Mouse (Mus musculus): Measurements from ENCODE around the gene Magohb. TPM values are rescaled to one million over a fixed set of nuclear protein-coding genes. Genes with fewer than 3 reads are reported as not detected.
"Not testable (repeated sequence)": the region's sequence is repeated elsewhere in the genome, so short reads cannot be mapped to it uniquely, and the experiment has no call there.

Magohb gene
- polyA plus RNA-seq, 1 experiment = 0.44 TPM

DNA sequence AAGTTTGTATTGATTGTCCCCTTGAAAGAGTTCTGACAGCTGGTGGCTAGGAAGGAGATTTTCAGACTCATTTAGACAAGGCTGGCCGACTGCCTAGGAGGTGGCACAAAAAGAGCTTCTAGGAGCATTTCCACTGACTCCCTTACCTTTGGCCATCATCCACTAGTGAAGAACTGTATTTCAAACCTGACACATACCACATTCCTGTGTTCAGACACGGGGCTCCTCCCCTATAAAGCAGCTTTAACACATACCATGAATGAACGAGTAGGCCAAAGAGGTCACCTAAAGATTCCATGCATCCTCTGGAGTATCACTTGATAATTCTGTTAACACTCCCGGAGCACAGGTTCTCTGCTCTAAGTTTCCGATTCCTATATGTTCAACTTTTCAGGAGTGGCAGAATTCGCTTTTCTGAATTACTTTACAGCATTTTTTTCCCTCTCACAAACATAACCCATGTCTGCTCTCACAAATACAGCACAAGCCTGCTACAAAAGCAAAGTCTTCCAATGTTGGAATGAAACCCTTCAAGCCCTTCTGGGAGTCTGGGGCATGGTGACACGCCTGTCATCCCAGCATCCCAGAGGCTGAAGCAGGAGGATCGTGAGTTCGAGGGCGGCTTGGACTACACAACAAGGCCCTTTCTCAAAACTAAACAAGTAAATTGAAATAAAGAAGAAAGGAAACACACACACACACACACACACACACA, 611 bp downstream of the Magohb start:
- H3K27ac ChIP-seq (ENCODE audit: insufficient read depth, low read length) = no peak overlapping the region
- peak overlapping the region; percentile 81 for H3K4me3 ChIP-seq (ENCODE audit: extremely low read depth, insufficient read depth, insufficient read length)
- 0 out of 2 replicates have a peak, but pooled peaks cover 2% of the 10 kb centered on the region for H3K4me1 ChIP-seq (ENCODE audit: control insufficient read depth, insufficient read depth, insufficient read length)
- H3K27me3 ChIP-seq (ENCODE audit: control insufficient read depth, insufficient read depth, low read length) = no peaks in the 10 kb centered on the region
- DNase-seq (ENCODE audit: low read depth in 1 of 2, low spot score in 2 of 2) = no peak
- 20% methylated on average over 10 of the region's 10 CpGs for WGBS
- TF ChIP-seq CTCF (IDR thresholded peaks at IDR 0.05; ENCODE audit: extremely low read depth, insufficient read depth, insufficient read length, insufficient replicate concordance) = no peak
- no peak for TF ChIP-seq POLR2A (IDR thresholded peaks at IDR 0.05; ENCODE audit: low read depth, low read length)
- H3K36me3 ChIP-seq (ENCODE audit: control insufficient read depth, insufficient read depth, low read length) = peaks cover 5% of the 10 kb centered on the region; the same call in 1 of the 2 replicates

DNA sequence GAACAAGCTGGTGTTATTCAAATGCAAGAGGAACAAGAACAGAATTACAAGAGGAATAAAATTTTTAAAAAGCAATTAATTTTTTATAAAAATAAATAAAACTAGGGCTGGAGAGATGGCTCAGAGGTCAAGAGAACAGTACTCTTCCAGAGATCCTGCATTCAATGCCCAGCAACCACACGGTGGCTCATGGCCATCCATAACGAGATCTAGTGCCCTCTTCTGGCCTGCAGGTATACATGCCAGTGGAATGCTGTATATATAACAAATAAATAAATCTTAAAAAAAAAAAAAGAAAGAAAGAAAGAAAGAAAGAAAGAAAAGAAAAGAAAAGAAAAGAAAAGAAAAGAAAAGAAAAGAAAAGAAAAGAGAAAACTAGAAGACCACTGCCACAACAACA, 2.6 kb downstream of the Magohb start:
- H3K36me3 ChIP-seq (ENCODE audit: control insufficient read depth, insufficient read depth, low read length) = peaks cover 6% of the 10 kb centered on the region; the same call in 1 of the 2 replicates
- TF ChIP-seq POLR2A (IDR thresholded peaks at IDR 0.05; ENCODE audit: low read depth, low read length) (no peak), CTCF (IDR thresholded peaks at IDR 0.05; ENCODE audit: extremely low read depth, insufficient read depth, insufficient read length, insufficient replicate concordance) (peak; percentile 21; the same call in 1 of the 2 replicates)
- no peak overlapping the region for H3K4me3 ChIP-seq (ENCODE audit: extremely low read depth, insufficient read depth, insufficient read length)
- 7% methylated on average over 2 of the region's 2 CpGs for WGBS
- peak in 1 of 2 experiments; percentile 35 for DNase-seq (ENCODE audit: low read depth in 1 of 2, low spot score in 2 of 2)
- H3K27ac ChIP-seq (ENCODE audit: insufficient read depth, low read length) = no peak overlapping the region
- 0 out of 2 replicates have a peak, but pooled peaks cover 2% of the 10 kb centered on the region for H3K4me1 ChIP-seq (ENCODE audit: control insufficient read depth, insufficient read depth, insufficient read length)
- H3K27me3 ChIP-seq (ENCODE audit: control insufficient read depth, insufficient read depth, low read length) = no peaks in the 10 kb centered on the region

DNA sequence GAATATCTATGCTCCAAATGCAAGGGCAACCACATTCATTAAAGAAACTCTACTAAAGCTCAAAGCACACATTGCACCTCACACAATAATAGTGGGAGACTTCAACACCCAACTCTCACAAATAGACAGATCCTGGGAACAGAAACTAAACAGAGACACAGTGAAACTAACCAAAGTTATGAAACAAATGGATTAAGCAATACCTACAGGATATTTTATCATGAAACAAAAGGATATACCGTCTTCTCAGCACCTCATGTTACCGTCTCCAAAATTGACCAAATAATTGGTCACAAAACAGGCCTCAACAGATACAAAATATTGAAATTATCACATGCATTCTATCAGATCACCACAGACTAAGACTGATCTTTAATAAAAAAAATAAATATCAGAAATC, 14.9 kb downstream of the Magohb start:
- not testable (repeated sequence) for H3K27me3 ChIP-seq (ENCODE audit: control insufficient read depth, insufficient read depth, low read length); DNase-seq (ENCODE audit: low read depth in 1 of 2, low spot score in 2 of 2); H3K4me3 ChIP-seq (ENCODE audit: extremely low read depth, insufficient read depth, insufficient read length); H3K4me1 ChIP-seq (ENCODE audit: control insufficient read depth, insufficient read depth, insufficient read length); H3K27ac ChIP-seq (ENCODE audit: insufficient read depth, low read length); H3K36me3 ChIP-seq (ENCODE audit: control insufficient read depth, insufficient read depth, low read length)
- WGBS = 85% methylated on average over 2 of the region's 2 CpGs

- Histone ChIP-seq H3K4me3 (ENCODE audit: extremely low read depth, insufficient read depth, insufficient read length) (no peak overlapping the region), H3K27ac (ENCODE audit: insufficient read depth, low read length) (no peak overlapping the region), H3K4me1 (ENCODE audit: control insufficient read depth, insufficient read depth, insufficient read length) (no peaks in the 10 kb centered on the region), H3K27me3 (ENCODE audit: control insufficient read depth, insufficient read depth, low read length) (no peaks in the 10 kb centered on the region), H3K36me3 (ENCODE audit: control insufficient read depth, insufficient read depth, low read length) (peaks cover 2% of the 10 kb centered on the region; the same call in 1 of the 2 replicates)
- DNase-seq (ENCODE audit: low read depth in 1 of 2, low spot score in 2 of 2) = no peak
- WGBS = 70% methylated on average over 4 of the region's 4 CpGs
- TF ChIP-seq CTCF (IDR thresholded peaks at IDR 0.05; ENCODE audit: extremely low read depth, insufficient read depth, insufficient read length, insufficient replicate concordance) (no peak), POLR2A (IDR thresholded peaks at IDR 0.05; ENCODE audit: low read depth, low read length) (no peak)
Measured at GRCm38 (mm10) chr6:131276659-131277058, 16.4 kb downstream of the Magohb start.

DNA sequence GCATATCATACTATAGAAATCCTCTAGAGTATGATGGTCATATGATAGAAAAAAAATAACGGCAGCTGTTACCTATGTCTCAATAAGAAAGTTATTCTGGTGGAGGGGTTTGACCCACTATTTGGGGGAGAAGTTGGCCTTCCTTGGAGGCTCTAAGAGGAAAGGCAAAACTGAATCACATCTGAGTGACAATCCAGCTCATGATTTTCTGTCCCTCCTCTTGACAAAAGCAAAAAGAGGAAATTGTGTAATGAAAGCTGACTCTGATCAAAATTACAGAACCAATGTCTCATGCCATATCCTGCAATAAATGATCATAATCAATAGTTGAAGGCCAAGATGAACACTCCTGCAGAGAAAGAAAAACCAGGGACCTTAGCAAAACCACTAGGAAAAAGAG, 20.7 kb downstream of the Magohb start:
- TF ChIP-seq POLR2A (IDR thresholded peaks at IDR 0.05; ENCODE audit: low read depth, low read length) (no peak), CTCF (IDR thresholded peaks at IDR 0.05; ENCODE audit: extremely low read depth, insufficient read depth, insufficient read length, insufficient replicate concordance) (no peak)
- Histone ChIP-seq H3K4me3 (ENCODE audit: extremely low read depth, insufficient read depth, insufficient read length) (no peak overlapping the region), H3K27ac (ENCODE audit: insufficient read depth, low read length) (no peak overlapping the region), H3K27me3 (ENCODE audit: control insufficient read depth, insufficient read depth, low read length) (no peaks in the 10 kb centered on the region), H3K4me1 (ENCODE audit: control insufficient read depth, insufficient read depth, insufficient read length) (no peaks in the 10 kb centered on the region), H3K36me3 (ENCODE audit: control insufficient read depth, insufficient read depth, low read length) (peaks cover under 1% of the 10 kb centered on the region; the same call in 1 of the 2 replicates)
- 90% methylated on average over 1 of the region's 1 CpGs for WGBS
- no peak for DNase-seq (ENCODE audit: low read depth in 1 of 2, low spot score in 2 of 2)

DNA sequence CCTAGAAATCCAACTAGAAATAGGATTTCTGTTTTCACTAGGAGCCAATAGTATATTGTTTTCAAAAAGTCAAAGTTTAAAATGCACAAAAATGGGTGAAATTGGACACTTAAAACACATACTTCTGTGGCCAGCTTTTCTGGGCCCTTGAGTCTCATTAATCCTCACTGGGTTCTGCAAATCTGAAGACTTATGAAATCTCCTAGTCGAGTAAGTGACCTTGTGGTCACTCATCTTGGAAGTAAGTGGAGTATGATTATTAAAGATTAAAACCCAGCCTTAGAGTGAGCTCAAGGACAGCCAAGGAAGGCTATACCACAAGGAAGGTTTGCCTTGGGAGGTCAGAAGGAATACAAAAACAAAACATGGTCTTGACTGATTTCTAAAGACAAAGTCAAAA, 22.7 kb downstream of the Magohb start:
- Histone ChIP-seq H3K27ac (ENCODE audit: insufficient read depth, low read length) (no peak overlapping the region), H3K4me3 (ENCODE audit: extremely low read depth, insufficient read depth, insufficient read length) (no peak overlapping the region)

DNA sequence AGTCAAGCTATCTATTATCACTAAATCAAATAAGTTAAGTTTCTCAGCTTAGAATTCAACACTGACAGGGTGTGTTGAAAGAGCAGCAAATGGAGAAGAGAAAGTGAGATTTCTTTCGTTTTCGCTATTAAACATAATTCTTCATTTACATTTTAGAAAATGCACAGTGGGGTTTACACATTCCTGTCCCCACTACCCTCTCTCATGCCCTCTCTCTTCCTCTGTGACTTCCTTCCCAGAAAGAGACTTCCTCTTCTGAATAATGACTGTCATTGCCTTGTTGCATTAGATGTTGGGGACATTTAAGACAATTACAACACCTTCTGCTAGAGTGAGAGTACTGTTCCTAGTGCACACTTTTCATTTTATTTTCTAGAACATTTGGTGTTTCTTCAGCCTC, 23.4 kb downstream of the Magohb start:
- WGBS = 40% methylated on average over 2 of the region's 2 CpGs
- TF ChIP-seq POLR2A (IDR thresholded peaks at IDR 0.05; ENCODE audit: low read depth, low read length) = no peak
- TF ChIP-seq CTCF (IDR thresholded peaks at IDR 0.05; ENCODE audit: extremely low read depth, insufficient read depth, insufficient read length, insufficient replicate concordance) = no peak
- no peak for DNase-seq (ENCODE audit: low read depth in 1 of 2, low spot score in 2 of 2)

More for the DNA sequence above, 22.7 kb downstream of the Magohb start:
- H3K36me3 ChIP-seq (ENCODE audit: control insufficient read depth, insufficient read depth, low read length) = no peaks in the 10 kb centered on the region
- TF ChIP-seq CTCF (IDR thresholded peaks at IDR 0.05; ENCODE audit: extremely low read depth, insufficient read depth, insufficient read length, insufficient replicate concordance) (no peak), POLR2A (IDR thresholded peaks at IDR 0.05; ENCODE audit: low read depth, low read length) (no peak)
- H3K27me3 ChIP-seq (ENCODE audit: control insufficient read depth, insufficient read depth, low read length) = no peaks in the 10 kb centered on the region
- DNase-seq (ENCODE audit: low read depth in 1 of 2, low spot score in 2 of 2) = no peak
- H3K4me1 ChIP-seq (ENCODE audit: control insufficient read depth, insufficient read depth, insufficient read length) = no peaks in the 10 kb centered on the region
- 63% methylated on average over 1 of the region's 1 CpGs for WGBS

More for the DNA sequence above, 23.4 kb downstream of the Magohb start:
- Histone ChIP-seq H3K36me3 (ENCODE audit: control insufficient read depth, insufficient read depth, low read length) (no peaks in the 10 kb centered on the region), H3K4me3 (ENCODE audit: extremely low read depth, insufficient read depth, insufficient read length) (no peak overlapping the region), H3K4me1 (ENCODE audit: control insufficient read depth, insufficient read depth, insufficient read length) (no peaks in the 10 kb centered on the region), H3K27me3 (ENCODE audit: control insufficient read depth, insufficient read depth, low read length) (no peaks in the 10 kb centered on the region), H3K27ac (ENCODE audit: insufficient read depth, low read length) (no peak overlapping the region)

Data from spleen, adult 2 months (tissue).